Mouse (Mus musculus): ENCODE data around the gene Camk2g.

GRCm38 (mm10) chr14:20827061-20827460 is 33.2 kb upstream of the Camk2g start:
- no peak for TF ChIP-seq POLR2A (IDR thresholded peaks at IDR 0.05; ENCODE audit: insufficient read length, low read depth)
- no peak for TF ChIP-seq MAX (IDR thresholded peaks at IDR 0.05; ENCODE audit: low read depth)
- TF ChIP-seq TCF12 (IDR thresholded peaks at IDR 0.05; ENCODE audit: insufficient read depth, poor library complexity, severe bottlenecking) = no peak
- no peak for TF ChIP-seq E2F4 (IDR thresholded peaks at IDR 0.05; ENCODE audit: insufficient read depth)
- TF ChIP-seq USF1 (IDR thresholded peaks at IDR 0.05; ENCODE audit: low read depth) = no peak
- no peak for TF ChIP-seq CEBPB (IDR thresholded peaks at IDR 0.05; ENCODE audit: insufficient read depth, poor library complexity, severe bottlenecking)
- TF ChIP-seq POLR2AphosphoS2 (IDR thresholded peaks at IDR 0.05; ENCODE audit: insufficient read length, low read depth) = no peak

Data from myocyte (in vitro differentiated cells).